Mouse (Mus musculus): ENCODE measurements around the gene Tecpr2. TPM values are rescaled to one million over a fixed set of nuclear protein-coding genes. Genes with fewer than 3 reads are reported as not detected.
"Not testable (repeated sequence)": the region's sequence is repeated elsewhere in the genome, so short reads cannot be mapped to it uniquely, and the experiment has no call there.

Tecpr2 gene
- polyA plus RNA-seq, 2 experiments, result 3.8 to 10.1 TPM

- 9% methylated on average over 9 of the region's 9 CpGs for WGBS
- H3K9me3 ChIP-seq (ENCODE audit: control insufficient read depth, low read length), result no peaks in the 10 kb centered on the region
- no peak for TF ChIP-seq POLR2A (IDR thresholded peaks at IDR 0.05; ENCODE audit: borderline replicate concordance, extremely low read depth, insufficient read depth, insufficient read length)
- H3K4me2 ChIP-seq (replicated peaks; ENCODE audit: low read depth, low read length, severe bottlenecking), result peak overlapping the region; percentile 73
- H3K4me3 ChIP-seq (replicated peaks; ENCODE audit: low read length), result peak overlapping the region; percentile 88
- peak overlapping the region; percentile 83 for H3K27ac ChIP-seq (replicated peaks; ENCODE audit: low read depth, low read length)
- DNase-seq (ENCODE audit: low spot score) (no peak), ATAC-seq (ENCODE audit: low FRiP score, low read depth) (no peak)
- peaks cover 11% of the 10 kb centered on the region for H3K36me3 ChIP-seq (ENCODE audit: control insufficient read depth, insufficient read depth, low read length)
- H3K9ac ChIP-seq (ENCODE audit: low read depth, low read length, severe bottlenecking), result peak overlapping the region; percentile 97
- peaks cover 5% of the 10 kb centered on the region; the same call in 1 of the 2 replicates for H3K27me3 ChIP-seq (ENCODE audit: control insufficient read depth, insufficient read depth, low read length)
- H3K4me1 ChIP-seq (ENCODE audit: control insufficient read depth, insufficient read depth, low read length), result peaks cover 10% of the 10 kb centered on the region; the same call in 1 of the 2 replicates
Observed at GRCm38 (mm10) chr12:110850929-110851256, 38.2 kb upstream of the Tecpr2 start.

- Histone ChIP-seq H3K4me2 (replicated peaks; ENCODE audit: low read depth, low read length, severe bottlenecking) (peak overlapping the region; percentile 73), H3K9ac (ENCODE audit: low read depth, low read length, severe bottlenecking) (peak overlapping the region; percentile 97; the same call in 1 of the 2 replicates), H3K4me1 (ENCODE audit: control insufficient read depth, insufficient read depth, low read length) (peaks cover 7% of the 10 kb centered on the region; the same call in 1 of the 2 replicates), H3K4me3 (replicated peaks; ENCODE audit: low read length) (peak overlapping the region; percentile 88), H3K9me3 (ENCODE audit: control insufficient read depth, low read length) (no peaks in the 10 kb centered on the region), H3K27ac (replicated peaks; ENCODE audit: low read depth, low read length) (no peak overlapping the region), H3K36me3 (ENCODE audit: control insufficient read depth, insufficient read depth, low read length) (peaks cover 15% of the 10 kb centered on the region), H3K27me3 (ENCODE audit: control insufficient read depth, insufficient read depth, low read length) (peaks cover 5% of the 10 kb centered on the region; the same call in 1 of the 2 replicates)
- DNase-seq (ENCODE audit: low spot score) (no peak), ATAC-seq (ENCODE audit: low FRiP score, low read depth) (no peak)
- 79% methylated on average over 12 of the region's 12 CpGs for WGBS
- TF ChIP-seq POLR2A (IDR thresholded peaks at IDR 0.05; ENCODE audit: borderline replicate concordance, extremely low read depth, insufficient read depth, insufficient read length), result no peak
Observed at GRCm38 (mm10) chr12:110851414-110851813, 37.6 kb upstream of the Tecpr2 start.

GRCm38 (mm10) chr12:110851923-110852322, 37.1 kb upstream of the Tecpr2 start:
- peaks cover 7% of the 10 kb centered on the region; the same call in 1 of the 2 replicates for H3K4me1 ChIP-seq (ENCODE audit: control insufficient read depth, insufficient read depth, low read length)
- no peak for ATAC-seq (ENCODE audit: low FRiP score, low read depth)
- 97% methylated on average over 1 of the region's 1 CpGs for WGBS
- TF ChIP-seq POLR2A (IDR thresholded peaks at IDR 0.05; ENCODE audit: borderline replicate concordance, extremely low read depth, insufficient read depth, insufficient read length), result no peak
- no peak overlapping the region for H3K4me3 ChIP-seq (replicated peaks; ENCODE audit: low read length)
- peaks cover 15% of the 10 kb centered on the region for H3K36me3 ChIP-seq (ENCODE audit: control insufficient read depth, insufficient read depth, low read length)
- no peaks in the 10 kb centered on the region for H3K9me3 ChIP-seq (ENCODE audit: control insufficient read depth, low read length)
- peaks cover under 1% of the 10 kb centered on the region; the same call in 1 of the 2 replicates for H3K27me3 ChIP-seq (ENCODE audit: control insufficient read depth, insufficient read depth, low read length)
- no peak for DNase-seq (ENCODE audit: low spot score)
- no peak overlapping the region for H3K4me2 ChIP-seq (replicated peaks; ENCODE audit: low read depth, low read length, severe bottlenecking)
- H3K9ac ChIP-seq (ENCODE audit: low read depth, low read length, severe bottlenecking), result no peak overlapping the region
- H3K27ac ChIP-seq (replicated peaks; ENCODE audit: low read depth, low read length), result no peak overlapping the region

- no peak for ATAC-seq (ENCODE audit: low FRiP score, low read depth)
- 84% methylated on average over 32 of the region's 32 CpGs for WGBS
- H3K27ac ChIP-seq (replicated peaks; ENCODE audit: low read depth, low read length), result 0 out of 2 replicates have a peak overlapping the region, but pooled peaks have one; percentile 5
Observed at GRCm38 (mm10) chr12:110854786-110855737, 34.0 kb upstream of the Tecpr2 start.

GRCm38 (mm10) chr12:110857196-110857595, 31.9 kb upstream of the Tecpr2 start:
- H3K36me3 ChIP-seq (ENCODE audit: control insufficient read depth, insufficient read depth, low read length), result peaks cover 40% of the 10 kb centered on the region
- ATAC-seq (ENCODE audit: low FRiP score, low read depth) (no peak), DNase-seq (ENCODE audit: low spot score) (no peak)
- no peak overlapping the region for H3K27ac ChIP-seq (replicated peaks; ENCODE audit: low read depth, low read length)
- no peaks in the 10 kb centered on the region for H3K9me3 ChIP-seq (ENCODE audit: control insufficient read depth, low read length)
- H3K4me3 ChIP-seq (replicated peaks; ENCODE audit: low read length), result no peak overlapping the region
- no peaks in the 10 kb centered on the region for H3K4me1 ChIP-seq (ENCODE audit: control insufficient read depth, insufficient read depth, low read length)
- no peaks in the 10 kb centered on the region for H3K27me3 ChIP-seq (ENCODE audit: control insufficient read depth, insufficient read depth, low read length)
- no peak for TF ChIP-seq POLR2A (IDR thresholded peaks at IDR 0.05; ENCODE audit: borderline replicate concordance, extremely low read depth, insufficient read depth, insufficient read length)
- H3K4me2 ChIP-seq (replicated peaks; ENCODE audit: low read depth, low read length, severe bottlenecking), result no peak overlapping the region
- H3K9ac ChIP-seq (ENCODE audit: low read depth, low read length, severe bottlenecking), result no peak overlapping the region
- WGBS, result 72% methylated on average over 7 of the region's 7 CpGs

More at GRCm38 (mm10) chr12:110854786-110855737, 34.0 kb upstream of the Tecpr2 start:
- no peak overlapping the region for H3K9ac ChIP-seq (ENCODE audit: low read depth, low read length, severe bottlenecking)
- H3K9me3 ChIP-seq (ENCODE audit: control insufficient read depth, low read length), result no peaks in the 10 kb centered on the region
- H3K27me3 ChIP-seq (ENCODE audit: control insufficient read depth, insufficient read depth, low read length), result no peaks in the 10 kb centered on the region
- H3K4me2 ChIP-seq (replicated peaks; ENCODE audit: low read depth, low read length, severe bottlenecking), result no peak overlapping the region
- TF ChIP-seq POLR2A (IDR thresholded peaks at IDR 0.05; ENCODE audit: borderline replicate concordance, extremely low read depth, insufficient read depth, insufficient read length), result no peak
- H3K4me3 ChIP-seq (replicated peaks; ENCODE audit: low read length), result no peak overlapping the region
- H3K36me3 ChIP-seq (ENCODE audit: control insufficient read depth, insufficient read depth, low read length), result peaks cover 25% of the 10 kb centered on the region
- peaks cover 7% of the 10 kb centered on the region; the same call in 1 of the 2 replicates for H3K4me1 ChIP-seq (ENCODE audit: control insufficient read depth, insufficient read depth, low read length)
- DNase-seq (ENCODE audit: low spot score), result no peak

- 96% methylated on average over 15 of the region's 15 CpGs for WGBS
- H3K27ac ChIP-seq (replicated peaks; ENCODE audit: low read depth, low read length); DNase-seq (ENCODE audit: low spot score); H3K9me3 ChIP-seq (ENCODE audit: control insufficient read depth, low read length); H3K4me2 ChIP-seq (replicated peaks; ENCODE audit: low read depth, low read length, severe bottlenecking); H3K9ac ChIP-seq (ENCODE audit: low read depth, low read length, severe bottlenecking); H3K4me3 ChIP-seq (replicated peaks; ENCODE audit: low read length); H3K4me1 ChIP-seq (ENCODE audit: control insufficient read depth, insufficient read depth, low read length); ATAC-seq (ENCODE audit: low FRiP score, low read depth); H3K27me3 ChIP-seq (ENCODE audit: control insufficient read depth, insufficient read depth, low read length): not testable (repeated sequence)
- H3K36me3 ChIP-seq (ENCODE audit: control insufficient read depth, insufficient read depth, low read length), result peaks cover 50% of the 10 kb centered on the region
Observed at GRCm38 (mm10) chr12:110858681-110859080, 30.4 kb upstream of the Tecpr2 start.

Data from limb, embryonic 14.5 days (tissue).